Mouse (Mus musculus) adrenal gland, postnatal 25 days (tissue): ENCODE results near the gene Pram1. TPM values are rescaled to one million over a fixed set of nuclear protein-coding genes. Genes with fewer than 3 reads are reported as not detected.
"Not testable (repeated sequence)": the region's sequence is repeated elsewhere in the genome, so short reads cannot be mapped to it uniquely, and the experiment has no call there.

Experiments used
- DNase-seq: peaks from one replicate; pipeline ENCODE4 v3.0.0; 2021; ENCODE audit warnings: mixed read lengths
- long read RNA-seq: library from polyadenylated mRNA; stranded (forward); transcript quantifications from one replicate; pipeline ENCODE4 v2.0.0, GENCODE M21; 2021
- total RNA-seq: library from RNA; stranded (reverse); gene quantifications from 2 replicates; pipeline ENCODE4 v1.2.3, GENCODE M21; 2021

The Pram1 gene
- total RNA-seq, result 0.67 and 0.97 TPM in 2 replicates
- long read RNA-seq, result 0 reads

DNA sequence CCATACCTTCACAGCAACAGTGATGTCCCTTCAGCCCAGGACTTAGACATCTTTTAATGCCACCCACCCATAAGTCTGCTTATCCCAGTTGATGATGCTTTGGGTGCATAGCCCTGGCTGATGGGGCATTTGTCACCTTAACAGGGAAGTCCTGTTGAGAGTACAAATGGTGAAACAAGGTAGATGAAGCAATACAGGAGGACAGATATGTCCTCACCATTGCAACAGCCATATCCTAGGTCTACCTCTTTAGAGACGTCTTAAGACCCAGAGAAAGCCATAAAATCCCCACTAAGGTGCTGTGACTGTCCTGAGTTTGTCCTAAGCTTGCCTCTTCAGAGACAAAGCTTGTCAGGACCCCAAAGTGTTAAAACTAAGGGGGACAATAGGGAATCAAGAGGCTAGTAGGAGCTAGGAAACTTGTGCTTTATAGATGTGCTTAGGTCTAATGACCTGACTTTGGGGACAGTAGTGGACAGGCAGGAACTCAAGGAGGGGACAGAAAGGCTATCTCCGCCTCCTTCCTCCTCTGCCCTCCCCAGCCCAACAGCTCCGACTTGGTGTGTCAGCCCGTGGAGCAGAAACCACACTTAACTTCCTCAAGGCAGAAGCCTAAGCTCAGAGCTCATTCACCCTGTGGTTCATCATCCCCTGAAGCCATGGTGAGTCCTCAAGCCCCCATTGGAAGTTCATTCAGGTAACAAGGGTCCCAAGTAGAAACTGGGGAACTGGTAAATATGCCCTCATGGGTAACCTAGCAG, at the start of gene Pram1:
Pram1 (plus strand) TSS at position 541 of the 761 bp plus-strand sequence.
- DNase-seq, result no peak

DNA sequence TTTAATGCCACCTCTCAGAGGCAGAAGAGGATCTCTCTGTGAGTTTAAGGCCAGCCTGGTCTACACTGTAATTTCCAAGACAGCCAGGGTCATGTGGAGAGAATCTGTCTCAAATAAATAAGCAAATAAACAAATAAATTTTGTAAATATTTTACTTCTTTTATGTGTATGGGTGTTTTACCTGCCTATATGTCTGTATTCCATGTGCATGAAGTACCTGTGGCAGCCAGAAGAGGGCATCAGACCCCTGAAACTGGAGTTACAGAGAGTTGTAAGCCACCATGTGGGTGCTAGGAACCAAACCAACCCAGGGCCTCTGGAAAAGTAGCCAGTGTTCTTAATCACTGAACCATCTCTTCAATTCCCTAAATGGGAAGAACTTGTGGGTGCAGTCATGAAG, 40.6 kb upstream of the Pram1 start:
- DNase-seq, result no peak

DNA sequence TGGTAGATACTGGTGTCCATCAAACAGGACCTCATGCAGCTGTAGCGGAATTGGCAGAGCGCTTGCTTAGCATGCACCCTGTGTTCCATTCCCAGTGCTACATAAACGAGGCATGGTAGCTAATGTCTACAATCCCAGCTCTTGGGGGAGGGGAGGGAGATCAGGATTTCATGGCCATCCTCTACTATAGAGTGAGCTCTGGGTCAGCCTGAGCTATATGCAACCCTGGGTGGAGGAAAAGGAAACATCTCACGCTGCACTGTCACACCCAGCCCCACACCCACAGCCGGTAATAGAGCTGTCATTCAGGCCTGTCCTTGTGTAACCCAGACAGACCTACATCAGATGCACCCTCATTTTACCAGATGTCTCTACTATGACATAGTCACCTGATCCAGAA, 39.4 kb upstream of the Pram1 start:
- DNase-seq, result no peak

DNA sequence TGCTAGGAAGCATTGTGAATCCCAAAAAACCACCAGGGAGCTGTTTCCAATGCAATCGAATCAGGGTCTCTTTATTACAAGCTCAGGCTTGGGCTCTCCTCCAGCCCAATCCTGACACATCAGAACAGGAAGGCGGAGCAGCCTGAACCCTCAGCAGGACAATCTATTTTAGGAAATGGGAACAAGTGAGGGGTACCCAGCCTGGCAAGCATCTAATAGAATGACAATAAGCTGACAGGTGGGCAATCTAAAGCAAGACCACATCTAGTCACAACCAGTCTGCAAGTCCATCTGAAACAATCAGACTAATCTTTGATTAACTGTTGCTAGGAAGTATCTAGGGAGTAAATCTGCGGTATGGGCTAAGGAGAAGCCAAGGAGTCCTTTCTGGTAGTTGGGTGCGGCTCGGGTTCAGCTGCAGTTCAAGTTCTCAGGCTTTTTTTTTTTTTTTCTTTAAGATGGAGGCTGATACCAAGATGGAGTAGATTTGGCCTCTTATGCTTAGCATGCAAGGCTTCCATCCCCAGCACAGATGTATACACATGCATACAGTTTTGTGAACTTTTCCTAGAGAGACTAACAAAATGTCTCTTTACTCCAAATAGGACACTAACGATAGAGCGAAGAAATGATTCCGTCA, 37.9 kb upstream of the Pram1 start:
- DNase-seq, result no peak

DNA sequence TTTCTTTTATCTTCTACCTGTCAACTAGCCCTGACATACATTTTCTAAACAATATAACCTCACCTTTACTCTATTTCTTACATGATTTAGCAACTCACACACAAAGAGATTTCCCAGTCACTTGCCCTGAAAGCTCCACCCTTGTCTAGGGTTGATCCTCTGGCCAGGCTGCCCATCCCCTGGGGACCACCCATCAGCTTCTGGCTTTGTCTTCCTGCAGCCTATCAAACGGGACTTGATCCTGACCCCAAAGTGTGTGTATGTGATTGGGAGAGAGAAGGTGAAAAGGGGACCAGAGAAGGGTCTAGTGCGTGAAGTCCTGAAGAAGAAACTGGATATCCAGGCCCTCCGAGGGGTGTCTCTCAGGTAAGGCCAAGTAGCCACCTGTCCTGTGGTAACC, 37.0 kb upstream of the Pram1 start:
- DNase-seq, result no peak

DNA sequence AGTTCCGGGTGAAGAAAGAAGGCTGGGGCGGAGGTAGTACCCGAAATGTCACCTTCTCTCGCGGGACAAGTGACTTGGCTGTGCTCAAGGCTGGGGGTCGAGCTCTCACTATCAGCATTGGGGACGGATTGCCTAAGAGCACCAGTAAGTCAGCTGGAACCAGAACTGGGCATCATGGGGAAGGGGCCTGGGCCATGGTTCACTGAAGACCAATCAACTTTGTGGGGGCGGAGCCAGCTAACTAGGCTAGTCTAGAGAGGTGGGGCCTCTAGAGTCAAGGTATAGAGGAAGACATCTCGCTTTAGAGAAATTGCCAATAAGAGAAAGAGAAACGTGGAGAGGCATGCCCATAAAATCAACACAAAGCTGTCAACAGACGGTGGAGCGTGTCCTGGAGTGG, 35.9 kb upstream of the Pram1 start:
- no peak for DNase-seq

DNA sequence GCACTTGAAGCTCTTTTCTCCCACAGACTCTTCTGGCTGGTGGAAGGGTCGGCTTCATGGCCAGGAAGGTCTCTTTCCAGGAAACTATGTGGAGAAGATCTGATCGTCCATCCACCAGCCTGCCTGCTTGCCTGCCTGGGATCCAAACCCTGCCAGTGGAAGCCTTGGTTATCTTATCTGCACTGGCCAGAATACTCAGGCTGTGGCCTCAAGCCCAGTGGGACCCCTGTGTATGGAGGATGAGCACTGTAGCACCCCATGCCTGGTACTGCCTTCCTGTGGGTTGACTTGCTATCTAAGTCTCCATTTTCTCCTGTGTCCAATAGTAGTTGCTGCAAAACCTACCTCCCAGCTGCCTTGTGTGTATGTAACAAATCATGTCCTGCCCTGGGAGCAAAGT, 30.6 kb upstream of the Pram1 start:
- DNase-seq, result no peak

DNA sequence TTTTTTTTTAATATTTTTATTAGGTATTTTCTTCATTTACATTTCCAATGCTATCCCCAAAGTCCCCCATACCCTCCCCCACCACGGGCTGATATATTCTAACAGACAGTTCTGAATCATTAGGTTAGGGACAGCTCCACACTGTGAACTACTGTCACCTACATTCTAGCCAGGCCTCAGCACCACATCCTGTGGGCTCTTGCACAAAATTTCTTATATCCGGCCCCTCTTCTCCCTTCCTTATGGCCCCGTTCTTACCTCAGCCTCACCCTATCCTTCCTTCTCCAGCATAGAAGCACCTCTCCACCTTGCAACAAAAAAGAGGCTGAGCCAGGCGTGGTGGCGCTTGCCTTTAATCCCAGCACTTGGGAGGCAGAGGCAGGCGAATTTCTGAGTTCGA, 27.3 kb upstream of the Pram1 start:
- DNase-seq, result no peak

DNA sequence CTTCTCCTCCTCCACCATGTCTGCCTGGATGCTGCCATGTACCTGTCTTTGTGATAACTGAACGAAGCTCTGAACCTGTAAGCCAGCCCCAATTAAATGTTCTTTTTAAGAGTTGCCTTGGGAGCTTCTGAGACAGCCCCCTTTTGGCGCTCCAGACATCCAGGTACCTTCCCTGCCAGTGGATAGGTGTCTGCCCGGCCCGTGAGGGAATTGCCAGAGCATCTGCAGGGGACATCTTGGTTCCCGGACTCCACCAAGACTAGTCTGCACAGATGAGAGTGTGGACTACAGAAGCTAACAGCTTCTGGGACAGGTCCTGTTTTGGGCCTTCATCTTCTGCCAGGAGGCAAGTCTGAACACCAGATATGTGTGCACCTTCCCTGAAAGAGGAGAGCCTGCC, 24.1 kb upstream of the Pram1 start:
- not testable (repeated sequence) for DNase-seq

DNA sequence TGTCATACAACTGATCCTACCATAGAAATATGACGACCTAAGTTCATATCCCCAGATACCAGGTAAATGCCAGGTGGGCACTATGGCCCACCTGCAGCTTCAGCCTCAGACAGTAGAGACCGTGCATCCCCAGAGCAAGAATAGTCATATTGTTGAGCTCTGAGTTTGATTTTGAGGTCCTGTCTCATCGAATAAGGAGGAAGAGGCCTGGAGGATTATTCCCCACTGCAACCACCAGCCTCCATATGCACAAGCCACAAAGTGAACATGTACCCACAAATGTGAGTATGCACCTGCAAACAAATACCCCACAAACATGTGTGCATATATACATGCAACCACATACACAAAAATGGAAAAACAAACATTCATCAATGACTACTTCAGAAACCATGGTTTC, 10.6 kb upstream of the Pram1 start:
- DNase-seq, result no peak

DNA sequence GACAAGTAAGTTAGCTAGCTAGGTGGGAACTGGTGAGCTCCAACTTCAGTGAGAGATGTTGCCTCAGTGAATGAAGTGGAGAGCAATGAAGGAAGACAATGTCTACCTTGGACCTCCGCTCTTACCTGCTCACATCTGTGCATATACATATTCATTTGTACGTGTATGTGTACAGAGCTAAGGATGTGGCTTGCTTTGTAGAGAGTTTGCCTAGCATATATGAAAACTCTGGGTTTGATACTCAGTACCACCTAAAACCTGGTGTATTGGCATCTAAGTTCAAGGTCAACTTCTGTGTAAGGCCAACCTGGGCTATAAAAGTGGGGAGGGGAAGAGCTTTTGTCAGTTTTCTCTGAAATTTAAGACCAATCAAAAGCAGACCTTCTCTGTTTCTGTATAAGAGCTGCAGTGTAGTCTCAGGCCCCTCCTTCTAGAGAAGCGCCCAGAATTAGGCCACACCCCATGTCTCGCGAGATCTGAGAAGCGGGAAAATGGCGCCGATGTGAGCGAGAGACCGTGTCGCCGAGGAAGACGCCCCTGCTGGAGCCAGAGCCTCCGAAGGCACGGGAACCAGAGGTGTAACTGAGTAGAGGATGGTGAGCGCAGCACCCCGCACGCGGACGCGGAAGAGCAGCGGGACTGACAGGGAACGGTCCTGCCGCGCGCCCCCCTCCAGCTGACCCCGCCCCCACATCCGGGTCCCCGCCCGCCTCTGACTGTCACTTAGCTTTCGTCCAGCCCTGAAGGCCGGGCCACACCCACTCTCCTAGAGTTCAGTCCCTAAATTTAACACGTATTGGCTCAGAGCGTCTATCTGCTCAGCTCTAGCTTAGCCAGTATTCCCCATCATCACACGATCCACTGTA, 9.0 kb upstream of the Pram1 start, which contains the start of gene Zfp414:
Zfp414 (plus strand) TSS at position 470 of the 866 bp plus-strand sequence.
- peak; percentile 87 for DNase-seq

DNA sequence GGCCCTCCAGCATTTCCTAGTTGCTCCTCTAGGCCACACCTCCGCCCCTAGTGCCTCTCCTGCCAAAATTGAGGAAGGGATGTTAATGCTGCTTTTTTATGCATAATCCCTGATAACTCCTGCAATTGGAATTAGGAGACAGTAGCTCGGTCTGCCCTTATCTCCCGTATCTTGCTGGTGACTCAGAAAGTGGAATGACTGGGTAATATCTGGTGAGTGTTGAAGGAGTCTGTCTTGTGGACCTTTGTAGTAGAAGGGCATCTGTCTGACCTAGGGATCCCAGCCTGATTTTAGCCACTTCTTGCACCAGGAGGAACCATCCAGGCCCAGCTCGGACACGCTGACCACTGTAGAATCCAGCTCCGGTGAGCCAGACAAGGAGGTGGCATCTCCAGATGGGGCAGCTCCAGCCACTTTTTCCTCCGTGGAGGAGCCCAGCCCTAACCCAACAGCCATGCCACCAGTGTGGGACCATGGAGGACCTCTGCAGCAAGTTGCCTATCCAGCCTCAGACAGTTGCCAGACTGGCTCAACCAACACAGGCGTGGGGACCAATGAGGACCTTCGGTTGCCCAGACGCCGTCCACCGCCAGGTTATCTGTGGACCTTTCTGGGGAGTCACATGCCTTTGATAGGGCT, 8.2 kb upstream of the Pram1 start:
- DNase-seq, result no peak

DNA sequence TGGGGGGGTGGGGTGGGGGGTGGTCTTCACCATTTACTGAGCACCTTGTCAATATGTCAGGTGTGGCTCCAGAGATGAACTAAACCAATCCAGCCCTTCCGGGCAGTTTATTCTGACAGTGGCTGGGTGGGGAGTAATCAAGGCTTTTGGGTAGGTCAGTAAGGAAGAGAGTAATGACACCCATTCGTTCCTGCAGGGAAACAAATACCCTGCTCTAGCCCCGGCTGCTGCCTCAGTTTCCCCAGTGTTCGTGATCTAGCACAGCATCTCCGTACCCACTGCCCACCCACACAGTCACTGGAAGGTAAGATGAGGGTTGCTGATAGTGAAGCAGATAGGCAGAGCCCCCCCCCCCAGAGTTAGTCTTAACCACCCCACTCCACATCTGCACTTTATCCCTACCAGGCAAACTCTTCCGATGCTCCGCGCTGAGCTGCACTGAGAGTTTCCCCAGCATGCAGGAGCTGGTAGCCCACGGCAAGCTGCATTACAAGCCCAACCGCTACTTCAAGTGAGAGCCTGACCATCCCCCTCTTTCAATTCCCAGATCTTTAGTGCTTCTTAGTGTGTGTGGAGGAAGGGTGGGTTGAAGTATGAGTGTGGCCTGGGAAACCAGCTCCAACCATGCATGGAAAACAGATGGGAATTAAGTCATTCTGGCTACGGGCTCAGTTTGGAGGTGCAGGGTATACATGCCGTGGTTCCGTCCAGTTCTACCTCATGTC, 7.5 kb upstream of the Pram1 start:
- no peak for DNase-seq

DNA sequence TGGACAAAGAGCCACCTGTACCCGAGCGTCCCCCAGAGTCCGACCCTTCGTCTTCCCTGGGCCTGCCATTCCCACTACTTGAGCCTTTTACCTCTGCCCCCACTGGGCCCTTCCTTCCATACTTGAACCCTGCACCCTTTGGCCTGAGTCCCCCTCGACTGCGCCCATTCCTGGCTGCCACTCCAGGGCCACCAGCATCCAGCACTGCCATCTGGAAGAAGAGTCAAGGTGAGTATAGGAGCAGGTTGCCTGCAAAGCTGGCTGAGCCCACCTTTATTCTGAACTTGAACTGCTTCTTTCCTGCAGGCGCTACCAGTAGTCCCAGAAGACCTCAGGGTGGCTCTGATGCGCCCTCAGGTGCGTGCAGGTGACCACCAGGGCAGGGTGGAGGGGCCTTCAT, 6.6 kb upstream of the Pram1 start:
- no peak for DNase-seq

DNA sequence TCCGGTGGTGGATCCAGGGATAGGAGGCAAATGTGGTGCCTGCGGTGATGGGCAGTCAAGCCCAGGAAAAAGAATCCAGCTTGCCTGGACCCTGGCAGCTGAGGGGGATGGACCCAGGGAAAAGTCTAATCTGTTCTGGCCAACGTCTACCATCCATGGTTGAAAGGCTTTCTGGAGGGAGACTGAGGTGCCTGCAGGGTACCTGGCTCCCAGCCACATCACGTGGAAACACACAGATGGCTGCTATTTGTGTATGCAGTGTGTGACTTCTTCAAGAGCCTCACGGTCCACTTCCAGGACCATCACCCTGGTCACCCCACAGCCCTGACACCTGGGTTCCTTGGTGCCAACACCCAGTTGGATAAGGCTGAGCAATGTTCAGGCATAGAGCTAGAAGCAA, 6.1 kb upstream of the Pram1 start:
- DNase-seq, result peak; percentile 21

DNA sequence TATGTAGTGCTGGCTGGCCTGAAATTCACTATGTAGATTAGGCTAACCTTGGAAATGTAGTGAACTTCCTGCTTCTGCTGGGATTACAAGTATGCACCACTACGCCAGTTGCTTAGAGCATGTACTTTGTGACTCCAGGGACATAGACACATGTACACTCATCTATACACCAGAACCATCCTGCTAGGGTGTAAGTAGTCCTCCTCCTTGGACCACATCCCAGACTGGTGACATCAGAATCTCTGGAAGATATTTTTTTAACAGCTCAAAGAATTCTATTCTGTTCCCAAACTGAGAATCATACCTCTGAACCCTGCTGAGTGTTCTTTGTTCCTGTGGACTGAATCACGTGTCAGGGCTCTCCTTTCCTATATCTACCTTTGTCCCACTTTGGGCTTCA, 818 bp upstream of the Pram1 start:
- no peak for DNase-seq

DNA sequence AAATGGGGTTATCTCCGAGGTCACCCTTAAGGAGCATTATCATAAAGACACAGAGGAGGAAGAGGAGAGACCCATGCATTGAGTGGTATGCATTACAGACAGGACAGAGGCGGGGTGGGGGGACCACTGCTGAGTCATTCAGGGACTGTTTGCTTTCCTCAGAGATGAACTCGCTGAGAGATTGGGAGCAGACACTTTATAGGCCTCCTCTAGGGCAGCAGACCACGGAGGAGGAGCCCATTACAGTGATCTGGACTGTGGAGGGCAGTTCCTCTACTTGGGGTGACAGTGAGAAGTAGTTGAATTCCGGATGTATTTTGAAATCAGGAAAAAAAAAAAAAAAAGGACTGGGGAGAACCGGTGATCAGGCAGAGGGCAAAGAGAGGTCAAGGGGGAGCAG, 1.9 kb downstream of the Pram1 start:
- DNase-seq, result no peak

DNA sequence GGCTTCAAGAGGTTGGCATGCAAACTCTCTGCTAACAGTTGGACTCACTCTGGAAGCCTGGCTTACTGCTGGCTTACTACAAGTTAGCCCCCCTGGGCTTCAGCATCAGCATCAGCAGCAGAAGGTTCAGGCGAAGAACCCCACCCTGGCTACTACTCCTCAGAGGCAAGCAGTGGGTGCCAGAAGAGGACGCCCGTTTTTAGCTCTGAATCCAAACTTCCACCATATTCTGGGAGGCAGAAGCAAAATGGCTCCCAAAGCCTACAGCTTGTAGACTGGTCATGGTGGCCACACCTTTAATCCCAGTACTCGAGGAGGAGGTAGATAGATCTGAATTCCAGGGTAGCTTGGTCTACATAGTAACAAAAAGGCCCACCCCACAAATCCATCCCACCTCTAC, 6.2 kb downstream of the Pram1 start:
- DNase-seq, result no peak

DNA sequence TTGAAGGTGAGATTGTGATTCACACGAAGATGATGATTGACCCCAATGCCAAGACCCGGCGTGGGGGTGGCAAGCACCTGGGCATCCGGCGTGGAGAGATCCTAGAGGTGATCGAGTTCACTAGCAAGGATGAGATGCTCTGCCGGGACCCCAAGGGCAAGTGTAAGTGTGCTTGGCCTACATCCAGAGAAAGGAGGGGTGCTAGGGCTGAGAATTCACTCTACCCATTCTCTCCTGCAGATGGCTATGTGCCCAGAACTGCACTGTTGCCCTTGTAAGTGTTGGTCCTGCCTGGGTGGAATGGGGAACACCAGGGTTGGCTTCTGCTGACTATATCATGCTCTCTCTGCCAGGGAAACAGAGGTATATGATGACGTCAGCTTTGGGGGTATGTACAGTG, 7.2 kb downstream of the Pram1 start:
- no peak for DNase-seq

DNA sequence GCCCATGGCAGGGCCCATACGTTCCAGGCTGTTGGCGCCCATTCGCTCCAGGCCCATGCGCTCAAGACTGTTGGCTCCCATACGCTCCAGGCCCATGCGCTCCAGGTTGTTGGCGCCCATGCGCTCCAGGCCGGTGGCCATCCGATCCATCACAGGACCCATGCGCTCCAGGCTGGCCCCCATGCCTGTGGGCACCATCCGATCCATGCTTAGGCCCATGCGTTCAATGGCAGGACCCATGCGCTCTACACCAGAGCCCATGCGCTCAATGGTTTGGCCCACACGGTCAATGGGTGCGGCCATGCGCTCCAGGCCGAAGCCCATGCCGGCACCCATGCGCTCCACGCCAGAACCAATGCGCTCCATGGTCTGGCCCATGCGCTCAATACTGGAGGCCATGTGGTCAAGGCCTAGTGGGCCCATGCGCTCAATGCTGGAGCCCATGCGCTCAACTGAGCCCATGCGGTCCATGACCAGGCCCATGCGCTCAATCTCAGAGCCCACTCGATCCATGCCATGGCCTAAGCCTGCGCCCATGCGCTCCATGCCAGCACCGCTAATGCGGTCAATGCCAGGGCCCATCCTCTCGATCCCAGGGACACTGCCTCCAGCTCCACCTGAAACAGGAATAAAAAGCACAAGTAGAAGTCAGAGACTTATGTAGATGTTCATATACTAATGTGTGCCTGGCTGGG, 12.1 kb downstream of the Pram1 start:
- DNase-seq, result no peak

DNA sequence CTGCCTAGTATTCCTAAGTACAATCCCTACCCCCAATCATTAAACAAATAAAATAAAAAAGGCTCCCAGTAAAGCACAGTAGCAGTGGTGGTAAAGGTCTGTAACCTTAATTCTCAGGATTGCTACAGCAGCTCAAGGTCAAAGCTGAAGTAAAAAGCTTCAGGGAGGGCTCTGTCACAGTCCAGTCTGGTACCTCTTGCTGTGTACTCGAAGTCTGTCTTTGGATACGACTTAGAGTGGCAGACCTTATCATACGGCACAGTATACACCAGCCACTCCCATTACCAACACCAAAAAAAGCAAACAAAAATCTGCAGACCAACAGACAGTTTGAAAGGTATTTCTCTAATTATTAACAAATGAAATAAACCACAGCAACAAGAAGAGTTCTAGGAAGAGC, 29.0 kb downstream of the Pram1 start:
- no peak for DNase-seq
